Mouse (Mus musculus) heart, embryonic 11.5 days (tissue): ENCODE measurements around the gene Snrnp70. TPM values are rescaled to one million over a fixed set of nuclear protein-coding genes. Genes with fewer than 3 reads are reported as not detected.
"Not testable (repeated sequence)": the region's sequence is repeated elsewhere in the genome, so short reads cannot be mapped to it uniquely, and the experiment has no call there.

Experiments
- ATAC-seq: fragments of 200-750 bp; cut with Nextera tagmentation; replicated peaks from 2 replicates; pipeline ENCODE4 v1.8.0; 2017; ENCODE audit warnings: moderate library complexity; ENCODE audit not compliant: insufficient number of reproducible peaks, low FRiP score, low TSS enrichment
- H3K27ac ChIP-seq: fragments of 300-500 bp; sonication (generic); 2 replicates; pipeline ENCODE4 v1.5.1; 2014; ENCODE audit warnings: mild to moderate bottlenecking, low read depth, low read length
- H3K27me3 ChIP-seq: fragments of 300-500 bp; sonication (generic); 2 replicates; pipeline ENCODE4 v1.6.1; 2014; ENCODE audit warnings: mild to moderate bottlenecking, low read length, mixed read lengths; ENCODE audit not compliant: control insufficient read depth, insufficient read depth
- H3K36me3 ChIP-seq: fragments of 300-500 bp; sonication (generic); 2 replicates; pipeline ENCODE4 v1.6.1; 2014; ENCODE audit warnings: mild to moderate bottlenecking, low read length, moderate library complexity, mixed read lengths; ENCODE audit not compliant: control insufficient read depth, insufficient read depth
- H3K4me1 ChIP-seq: fragments of 300-500 bp; sonication (generic); 2 replicates; pipeline ENCODE4 v1.6.1; 2014; ENCODE audit warnings: low read length; ENCODE audit not compliant: control insufficient read depth, insufficient read depth
- H3K4me2 ChIP-seq: fragments of 300-500 bp; sonication (generic); 2 replicates; pipeline ENCODE4 v1.6.1; 2014; ENCODE audit warnings: mild to moderate bottlenecking, moderate library complexity
- H3K4me3 ChIP-seq: fragments of 300-500 bp; sonication (generic); 2 replicates; pipeline ENCODE4 v1.5.1; 2014; ENCODE audit warnings: low read depth, low read length
- H3K9ac ChIP-seq: fragments of 300-500 bp; sonication (generic); 2 replicates; pipeline ENCODE4 v1.6.1; 2014; ENCODE audit warnings: mild to moderate bottlenecking, low read depth, low read length, moderate library complexity
- H3K9me3 ChIP-seq: fragments of 300-500 bp; sonication (generic); replicated peaks from 2 replicates; pipeline ENCODE4 v1.6.1; 2016; ENCODE audit warnings: low read length; ENCODE audit not compliant: control insufficient read depth
- WGBS: fragments of 180-500 bp; shearing (Covaris S2); extraction: QIAGEN DNeasy Blood & Tissue Kit; methylation state at CpG from one replicate; pipeline ENCODE4 v1.1.7; 2014; ENCODE audit not compliant: insufficient replicate concordance; 5-methylcytosine and 5-hydroxymethylcytosine counted together
- polyA plus RNA-seq: library from polyadenylated mRNA; unstranded; fragments of >200 nt; fragmentation: Nextera tagmentation; extraction: Ambion mirVana; gene quantifications from 2 replicates; pipeline ENCODE4 v1.2.1, GENCODE M21; 2014

Snrnp70 gene
- polyA plus RNA-seq, 1 experiment from 2014 or later = 72.0 TPM

DNA sequence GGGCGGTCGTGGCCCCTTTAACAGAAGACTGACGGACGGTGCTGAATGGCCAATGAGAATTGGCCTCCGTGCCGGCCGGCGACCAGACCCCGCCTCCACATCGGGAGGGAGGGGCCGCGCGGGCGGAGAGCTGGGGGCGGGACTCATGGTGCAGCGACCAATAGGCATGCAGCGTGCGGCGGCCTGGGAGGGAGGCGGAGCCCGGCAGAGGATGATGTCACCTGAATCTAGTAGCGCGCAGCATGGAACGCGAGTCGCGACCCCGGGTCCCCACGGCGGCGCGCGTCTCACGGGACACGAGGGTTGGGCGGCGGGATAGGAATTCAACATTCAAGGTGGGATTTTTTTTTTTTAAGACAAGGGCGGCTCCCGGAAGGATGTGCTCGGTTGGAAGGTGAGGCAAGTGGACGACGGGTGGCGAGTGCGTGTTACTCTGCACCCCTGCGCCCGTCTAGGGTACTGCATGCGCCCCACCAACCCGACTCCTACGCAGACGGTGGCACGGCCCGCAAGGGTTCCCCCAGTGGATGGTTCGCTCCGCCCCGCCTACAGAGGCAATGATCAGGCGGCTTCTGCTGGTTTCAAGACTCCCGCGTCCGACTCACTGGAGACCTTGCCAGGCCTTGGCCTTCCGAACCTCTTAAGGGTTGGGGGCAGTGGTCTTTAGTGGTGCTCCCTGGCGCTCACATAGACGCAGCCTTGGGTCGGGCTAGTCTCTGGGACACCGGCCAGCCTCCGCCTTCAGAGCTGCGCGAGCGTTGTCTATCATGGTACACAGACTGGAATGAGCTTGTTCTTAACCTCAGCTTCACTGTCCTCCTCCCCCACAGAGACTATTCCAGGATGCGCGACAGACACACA, 28.3 kb downstream of the Snrnp70 start:
- peaks cover 25% of the 10 kb centered on the region for H3K4me1 ChIP-seq
- H3K27me3 ChIP-seq = peaks cover 56% of the 10 kb centered on the region
- no peaks in the 10 kb centered on the region for H3K9me3 ChIP-seq
- H3K9ac ChIP-seq = peak overlapping the region; percentile 72
- under 1% methylated on average over 70 of the region's 70 CpGs for WGBS
- H3K4me3 ChIP-seq = peak overlapping the region; percentile 56
- ATAC-seq = peak; percentile 80
- H3K4me2 ChIP-seq = peak overlapping the region; percentile 98
- no peaks in the 10 kb centered on the region for H3K36me3 ChIP-seq
- H3K27ac ChIP-seq = peak overlapping the region; percentile 54; the same call in 1 of the 2 replicates

DNA sequence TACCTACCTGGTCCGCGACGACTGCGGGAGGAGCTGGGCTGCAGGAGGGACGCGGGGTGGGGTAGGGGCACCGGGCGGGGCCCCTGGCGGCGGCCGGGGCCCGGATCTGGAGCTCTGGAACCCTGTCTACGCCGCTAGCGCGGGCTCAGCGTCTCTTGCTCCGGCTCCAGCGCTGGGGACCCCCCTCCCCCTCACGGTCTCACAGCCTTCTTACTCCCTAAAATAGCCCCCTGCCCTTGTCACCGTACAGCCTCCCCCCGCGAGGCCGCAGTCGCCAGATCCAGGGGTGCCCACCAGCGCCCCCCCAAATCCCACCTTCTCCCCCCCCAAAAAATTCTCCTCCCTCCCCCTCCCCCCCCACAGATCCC, 28.9 kb downstream of the Snrnp70 start, which contains the start of gene Ppfia3:
Ppfia3 (minus strand) TSS at position 368 of the 368 bp plus-strand sequence.
- no peaks in the 10 kb centered on the region for H3K9me3 ChIP-seq
- peak within 1 kb of the TSS; percentile 56 for H3K4me3 ChIP-seq
- H3K36me3 ChIP-seq = no peaks in the 10 kb centered on the region
- 0% methylated on average over 26 of the region's 26 CpGs for WGBS
- ATAC-seq = no peak; the same call in 1 of the 2 replicates
- H3K9ac ChIP-seq = peak within 1 kb of the TSS; percentile 72
- H3K27ac ChIP-seq = peak within 1 kb of the TSS; percentile 54; the same call in 1 of the 2 replicates
- peak within 1 kb of the TSS; percentile 98 for H3K4me2 ChIP-seq
- H3K4me1 ChIP-seq = peaks cover 27% of the 10 kb centered on the region
- peaks cover 62% of the 10 kb centered on the region for H3K27me3 ChIP-seq

DNA sequence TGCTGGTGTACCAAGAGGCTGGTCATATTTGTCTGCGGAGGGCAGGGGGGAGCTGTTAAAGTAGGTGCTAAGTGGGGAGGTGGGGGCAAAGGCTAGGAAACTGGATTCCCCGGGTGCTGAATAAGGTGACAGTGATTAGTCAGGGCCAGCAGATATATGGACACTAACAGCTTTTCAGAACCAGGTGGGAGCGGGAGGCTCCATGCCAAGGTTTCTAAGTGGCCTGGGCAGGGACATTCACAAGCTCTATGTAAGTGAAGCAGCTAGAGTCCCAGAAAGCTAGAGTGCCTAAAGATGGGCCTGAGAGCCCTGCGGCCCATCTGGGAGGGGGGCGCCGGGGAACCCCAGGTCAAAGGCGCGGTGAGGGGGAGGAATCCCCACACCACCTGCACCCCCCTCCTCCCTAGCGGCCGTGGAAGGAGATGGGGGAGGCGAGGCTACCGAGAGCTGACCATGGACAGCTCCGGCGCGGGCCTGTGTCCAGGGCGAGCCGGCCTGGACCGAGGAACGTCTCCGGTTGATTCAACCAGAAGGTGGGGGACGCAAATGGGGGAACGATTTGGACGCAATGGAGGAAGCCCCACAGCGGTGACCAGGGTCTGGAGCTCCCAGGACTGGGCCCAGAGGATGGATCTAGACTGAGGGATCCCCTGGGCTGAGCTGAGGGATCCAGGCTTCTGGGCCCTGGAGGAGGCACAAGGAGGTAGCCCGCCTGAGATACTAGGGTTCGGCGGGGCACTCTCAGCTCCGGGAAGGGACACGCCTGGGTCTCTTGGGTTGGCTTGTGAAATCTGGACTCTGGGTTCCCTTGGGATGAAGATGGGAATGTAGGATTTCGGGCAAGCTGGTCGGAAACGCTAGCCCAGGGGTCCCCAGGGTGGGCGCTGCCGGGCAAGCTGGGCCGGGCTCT, 29.5 kb downstream of the Snrnp70 start:
- Histone ChIP-seq H3K9ac (peak overlapping the region; percentile 71; the same call in 1 of the 2 replicates), H3K4me1 (peaks cover 29% of the 10 kb centered on the region), H3K4me2 (peak overlapping the region; percentile 98), H3K27ac (no peak overlapping the region), H3K36me3 (no peaks in the 10 kb centered on the region), H3K27me3 (peaks cover 68% of the 10 kb centered on the region), H3K4me3 (peak overlapping the region; percentile 56), H3K9me3 (no peaks in the 10 kb centered on the region)
- WGBS = 4% methylated on average over 35 of the region's 35 CpGs
- no peak for ATAC-seq

DNA sequence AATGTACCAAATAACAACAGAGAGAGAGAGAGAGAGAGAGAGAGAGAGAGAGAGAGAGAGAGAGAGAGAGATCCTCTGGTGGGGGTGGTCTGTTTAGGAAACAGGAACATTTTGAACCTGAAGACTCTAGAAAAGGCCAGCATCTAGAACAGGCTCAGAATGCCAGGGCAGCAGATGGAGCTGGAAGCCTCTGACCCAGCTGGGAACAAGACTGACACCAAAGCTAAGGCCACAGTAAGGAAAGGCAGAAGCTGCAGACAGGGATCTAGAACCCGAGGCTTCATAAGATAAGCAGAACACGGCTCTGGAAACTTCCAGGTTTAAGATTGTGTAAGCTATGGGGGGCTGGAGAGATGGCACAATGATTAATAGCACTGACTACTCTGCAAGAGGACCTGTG, 31.6 kb downstream of the Snrnp70 start:
- Histone ChIP-seq H3K9me3 (no peaks in the 10 kb centered on the region), H3K4me3 (no peak overlapping the region), H3K27ac (no peak overlapping the region), H3K4me1 (peaks cover 17% of the 10 kb centered on the region), H3K36me3 (no peaks in the 10 kb centered on the region), H3K4me2 (no peak overlapping the region), H3K27me3 (peaks cover 75% of the 10 kb centered on the region), H3K9ac (no peak overlapping the region)
- 72% methylated on average over 2 of the region's 2 CpGs for WGBS
- ATAC-seq = no peak

DNA sequence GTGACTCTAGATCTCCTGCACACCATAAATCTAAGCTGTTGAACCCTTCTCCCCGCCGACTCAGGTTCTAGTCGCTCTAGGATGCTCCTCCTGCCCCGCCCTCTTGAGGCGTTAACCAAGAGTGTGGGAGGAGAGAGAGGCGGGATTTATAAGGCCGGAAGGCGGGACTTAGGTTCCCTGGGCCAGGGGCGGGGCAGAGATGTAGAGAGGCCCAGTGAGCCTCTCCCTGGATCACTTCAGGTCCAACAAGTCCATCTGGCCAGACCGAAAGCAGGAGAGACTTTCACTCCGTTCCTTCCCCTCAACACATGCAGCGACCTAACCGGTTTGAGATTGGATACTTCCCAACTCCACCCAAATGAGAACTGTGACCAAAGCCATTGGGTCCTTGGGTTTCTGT, 32.7 kb downstream of the Snrnp70 start:
- H3K27me3 ChIP-seq = peaks cover 67% of the 10 kb centered on the region
- no peaks in the 10 kb centered on the region for H3K9me3 ChIP-seq
- no peak overlapping the region for H3K27ac ChIP-seq
- no peak overlapping the region for H3K4me3 ChIP-seq
- no peaks in the 10 kb centered on the region for H3K36me3 ChIP-seq
- H3K4me2 ChIP-seq = no peak overlapping the region
- ATAC-seq = no peak
- H3K4me1 ChIP-seq = peaks cover 15% of the 10 kb centered on the region
- H3K9ac ChIP-seq = no peak overlapping the region
- WGBS = 6% methylated on average over 13 of the region's 13 CpGs

DNA sequence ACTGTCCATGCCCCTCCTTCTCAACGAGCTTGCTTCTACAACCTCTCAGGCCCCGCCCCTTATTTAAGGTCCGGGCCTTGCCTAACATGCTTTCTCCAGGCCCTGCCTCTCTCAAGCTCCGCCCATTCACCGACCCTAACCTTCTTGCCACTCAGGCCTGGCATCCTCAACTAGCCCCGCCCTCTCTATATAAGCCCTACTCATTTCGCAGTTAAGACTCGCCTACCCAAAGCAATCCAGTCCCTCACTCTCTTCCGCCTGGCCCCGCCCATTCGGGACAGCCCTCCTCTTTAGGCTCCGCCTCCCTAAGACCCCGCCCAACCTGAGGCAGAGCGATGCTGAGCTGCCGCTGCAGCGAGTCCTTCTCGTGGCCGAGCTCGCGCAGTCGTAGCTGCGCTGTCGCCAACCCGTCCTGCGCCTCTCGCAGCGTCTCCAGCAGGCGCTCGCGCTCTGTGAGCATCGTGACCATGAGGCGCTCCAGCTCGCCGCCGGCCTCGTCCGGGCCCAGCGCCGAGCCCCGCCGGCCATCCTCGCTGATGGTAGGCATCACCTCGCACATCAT, 34.2 kb downstream of the Snrnp70 start:
- peaks cover 8% of the 10 kb centered on the region for H3K4me1 ChIP-seq
- peak overlapping the region; percentile 37 for H3K4me3 ChIP-seq
- WGBS = 2% methylated on average over 43 of the region's 43 CpGs
- no peak overlapping the region for H3K27ac ChIP-seq
- no peaks in the 10 kb centered on the region for H3K36me3 ChIP-seq
- H3K4me2 ChIP-seq = peak overlapping the region; percentile 69
- ATAC-seq = peak; percentile 68
- no peak overlapping the region for H3K9ac ChIP-seq
- H3K27me3 ChIP-seq = peaks cover 69% of the 10 kb centered on the region
- no peaks in the 10 kb centered on the region for H3K9me3 ChIP-seq

DNA sequence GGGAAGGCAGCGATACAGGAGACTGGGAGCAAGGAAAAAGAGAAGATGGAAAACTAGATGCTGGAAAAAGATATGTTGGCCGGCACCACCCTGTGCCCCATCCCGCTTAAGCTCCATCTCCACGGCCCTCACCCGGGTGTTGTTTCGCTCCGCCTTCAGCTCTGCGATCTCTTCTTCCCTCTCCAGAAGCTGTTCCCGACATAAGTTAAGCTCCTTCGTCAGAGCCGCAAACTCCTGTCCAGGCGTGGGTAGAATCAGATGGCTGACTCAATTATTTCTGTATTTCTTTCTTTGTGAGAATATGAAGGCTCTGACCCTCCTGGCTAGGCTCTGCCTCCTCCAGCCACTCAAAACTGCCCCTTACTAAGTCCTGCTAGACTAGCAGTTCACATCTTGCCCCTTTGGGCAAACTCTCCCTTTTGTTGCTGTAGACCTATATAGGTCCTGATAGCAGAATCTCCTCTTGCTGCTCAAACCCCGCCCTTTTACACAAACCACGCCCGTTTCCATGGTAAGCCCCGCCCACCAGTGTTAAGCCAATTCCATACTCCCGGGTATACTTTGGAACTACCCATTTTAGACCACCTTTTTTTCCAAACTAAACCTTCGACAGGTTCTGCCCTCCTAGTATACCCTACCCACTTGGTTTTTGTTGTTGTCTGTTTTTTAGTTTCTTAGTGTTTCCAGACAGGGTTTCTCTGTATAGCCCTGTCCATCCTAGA, 35.0 kb downstream of the Snrnp70 start:
- Histone ChIP-seq H3K4me1 (peaks cover 4% of the 10 kb centered on the region), H3K4me3 (no peak overlapping the region; the same call in 1 of the 2 replicates)
- 38% methylated on average over 18 of the region's 18 CpGs for WGBS

DNA sequence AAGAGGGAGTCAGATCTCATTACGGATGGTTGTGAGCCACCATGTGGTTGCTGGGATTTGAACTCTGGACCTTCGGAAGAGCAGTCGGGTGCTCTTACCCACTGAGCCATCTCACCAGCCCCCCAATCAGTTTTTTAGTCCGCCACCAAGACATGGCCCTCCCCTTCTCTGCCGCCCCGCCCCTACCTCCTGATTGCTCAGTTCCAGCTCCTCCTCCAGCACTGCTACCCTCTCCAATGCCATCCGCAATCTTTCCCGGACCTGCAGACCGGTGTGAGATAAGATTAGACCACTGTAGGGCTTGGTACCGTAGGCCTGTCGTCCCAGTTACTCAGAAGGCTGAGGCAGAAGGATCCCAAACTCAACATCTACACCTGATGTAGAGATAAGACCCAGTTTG, 36.5 kb downstream of the Snrnp70 start:
- not testable (repeated sequence) for H3K4me1 ChIP-seq, H3K36me3 ChIP-seq, H3K9ac ChIP-seq, H3K9me3 ChIP-seq, H3K4me2 ChIP-seq, ATAC-seq, H3K4me3 ChIP-seq, H3K27ac ChIP-seq
- 30% methylated on average over 8 of the region's 11 CpGs for WGBS
- peaks cover 57% of the 10 kb centered on the region for H3K27me3 ChIP-seq

More for the DNA sequence above, 35.0 kb downstream of the Snrnp70 start:
- no peak overlapping the region for H3K9ac ChIP-seq
- no peak overlapping the region for H3K27ac ChIP-seq
- no peak overlapping the region; the same call in 1 of the 2 replicates for H3K4me2 ChIP-seq
- no peaks in the 10 kb centered on the region for H3K9me3 ChIP-seq
- no peak for ATAC-seq
- H3K36me3 ChIP-seq = no peaks in the 10 kb centered on the region
- H3K27me3 ChIP-seq = peaks cover 66% of the 10 kb centered on the region
